Mouse (Mus musculus) cerebellum, adult (tissue): Measurements from ENCODE around the gene Gm28845.

Experiments
- ATAC-seq: cut with Nextera tagmentation; 2 replicates; pipeline ENCODE4 v1.9.2; 2017; ENCODE audit warnings: mild to moderate bottlenecking, moderate library complexity, mixed read lengths; ENCODE audit not compliant: insufficient number of reproducible peaks, low FRiP score, low TSS enrichment

The Gm28845 gene

GRCm38 (mm10) chr1:65119438-65119837 lies at the start of gene Gm28845:
Gm28845 (minus strand) TSS chr1:65119558.
- ATAC-seq: no peak

GRCm38 (mm10) chr1:65167496-65167895 lies 48.1 kb upstream of the Gm28845 start:
- ATAC-seq: no peak

GRCm38 (mm10) chr1:65162210-65162609 lies 42.9 kb upstream of the Gm28845 start:
- no peak for ATAC-seq

- no peak for ATAC-seq
Measured at GRCm38 (mm10) chr1:65156111-65156510, 36.8 kb upstream of the Gm28845 start.

- no peak for ATAC-seq
Measured at GRCm38 (mm10) chr1:65154814-65155213, 35.5 kb upstream of the Gm28845 start.

- no peak for ATAC-seq
Measured at GRCm38 (mm10) chr1:65147971-65148370, 28.6 kb upstream of the Gm28845 start.

- no peak for ATAC-seq
Measured at GRCm38 (mm10) chr1:65147326-65147725, 28.0 kb upstream of the Gm28845 start.

- no peak for ATAC-seq
Measured at GRCm38 (mm10) chr1:65146601-65147000, 27.2 kb upstream of the Gm28845 start.

GRCm38 (mm10) chr1:65144783-65145182 lies 25.4 kb upstream of the Gm28845 start:
- ATAC-seq: no peak

GRCm38 (mm10) chr1:65137560-65137959 lies 18.2 kb upstream of the Gm28845 start:
- no peak for ATAC-seq

- no peak for ATAC-seq
Measured at GRCm38 (mm10) chr1:65132833-65133232, 13.5 kb upstream of the Gm28845 start.

GRCm38 (mm10) chr1:65131671-65132070 lies 12.3 kb upstream of the Gm28845 start:
- no peak for ATAC-seq

GRCm38 (mm10) chr1:65130226-65130625 lies 10.9 kb upstream of the Gm28845 start:
- no peak for ATAC-seq

GRCm38 (mm10) chr1:65129634-65130180 lies 10.3 kb upstream of the Gm28845 start:
- no peak for ATAC-seq

- ATAC-seq: peak; percentile 75; the same call in 1 of the 2 replicates
Measured at GRCm38 (mm10) chr1:65122574-65123372, 3.4 kb upstream of the Gm28845 start, which contains the start of gene D630023F18Rik. D630023F18Rik (minus strand) TSS chr1:65123214.

- ATAC-seq: no peak
Measured at GRCm38 (mm10) chr1:65118150-65118913, 1.0 kb downstream of the Gm28845 start.

GRCm38 (mm10) chr1:65113536-65114172 lies 5.7 kb downstream of the Gm28845 start:
- ATAC-seq: no peak

- ATAC-seq: no peak
Measured at GRCm38 (mm10) chr1:65112807-65113196, 6.6 kb downstream of the Gm28845 start.

GRCm38 (mm10) chr1:65112031-65112806 lies 7.1 kb downstream of the Gm28845 start:
- peak; percentile 76; the same call in 1 of the 2 replicates for ATAC-seq
